ENCODE assay signal across 8 mouse cellular contexts in the genomic region with DNA sequence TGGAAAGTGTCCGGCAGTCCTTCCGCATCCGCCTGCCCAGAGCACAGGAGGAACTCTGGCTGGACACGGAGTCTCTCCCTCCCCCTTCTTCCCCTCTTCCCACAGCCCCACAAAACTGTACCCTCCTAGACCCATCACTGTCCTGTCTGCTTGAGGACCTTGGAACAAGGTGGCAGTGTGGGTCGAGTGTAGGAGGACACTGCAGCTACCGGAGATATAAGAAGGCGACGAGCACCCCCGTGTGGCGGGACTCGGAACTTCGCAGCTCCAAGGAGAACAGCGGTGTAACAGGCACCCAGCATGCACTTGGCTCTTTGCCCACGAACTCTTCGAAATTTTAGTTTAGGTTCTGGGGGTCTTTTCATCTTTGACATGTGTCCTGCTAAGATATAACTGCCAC. TPM values are rescaled to one million over a fixed set of nuclear protein-coding genes. Genes with fewer than 3 reads are reported as not detected.
DNase-seq lines count a peak whose midpoint lies in the region; ATAC-seq and TF ChIP-seq lines count a peak whose summit lies in the region.

No protein-coding gene starts in this region.

- H3K27me3 ChIP-seq in heart, embryonic 11.5 days (ENCODE audit: control insufficient read depth, insufficient read depth, low read length), result peaks cover 4% of the 10 kb centered on the region
- 0 out of 2 replicates have a peak, but pooled peaks cover 3% of the 10 kb centered on the region for H3K27me3 ChIP-seq in kidney, embryonic 15.5 days
- no peaks in the 10 kb centered on the region for H3K27me3 ChIP-seq in liver, adult 2 months (ENCODE audit: control insufficient read depth, insufficient read depth, low read length)

- TF ChIP-seq CTCF in bone marrow macrophage, adult 2 months (IDR thresholded peaks at IDR 0.05; ENCODE audit: low read depth, low read length), result peak; percentile 93
- TF ChIP-seq CTCF in embryonic fibroblast, embryonic 13.5 days (IDR thresholded peaks at IDR 0.05; ENCODE audit: borderline replicate concordance, insufficient read depth, low read length), result peak; percentile 75
- peak; percentile 95 for TF ChIP-seq CTCF in liver, adult 2 months (IDR thresholded peaks at IDR 0.05; ENCODE audit: low read depth, low read length)

- H3K4me3 ChIP-seq in bone marrow macrophage, adult 2 months (ENCODE audit: insufficient read depth, low read length), result peak overlapping the region; percentile 55
- no peak overlapping the region for H3K4me3 ChIP-seq in embryonic fibroblast, embryonic 13.5 days (ENCODE audit: insufficient read depth, low read length)
- H3K4me3 ChIP-seq in heart, embryonic 11.5 days (ENCODE audit: low read depth, low read length), result peak overlapping the region; percentile 10; the same call in 1 of the 2 replicates
- H3K4me3 ChIP-seq in kidney, embryonic 15.5 days (replicated peaks), result peak overlapping the region; percentile 26
- H3K4me3 ChIP-seq in liver, adult 2 months (ENCODE audit: insufficient read depth, low read depth, low read length), result peak overlapping the region; percentile 19; the same call in 1 of the 2 replicates

- TF ChIP-seq POLR2A in bone marrow macrophage, adult 2 months (IDR thresholded peaks at IDR 0.05; ENCODE audit: borderline replicate concordance, low read depth, low read length), result no peak
- no peak for TF ChIP-seq POLR2A in embryonic fibroblast, embryonic 13.5 days (IDR thresholded peaks at IDR 0.05; ENCODE audit: low read depth, low read length)
- TF ChIP-seq POLR2A in liver, adult 2 months (IDR thresholded peaks at IDR 0.05; ENCODE audit: extremely low read depth, insufficient read depth, low read length), result no peak

- no peak overlapping the region for H3K9ac ChIP-seq in heart, embryonic 11.5 days (ENCODE audit: low read depth, low read length)
- H3K9ac ChIP-seq in kidney, embryonic 15.5 days, result no peak overlapping the region
- 0 out of 2 replicates have a peak overlapping the region, but pooled peaks have one; percentile 16 for H3K9ac ChIP-seq in liver, adult 2 months (ENCODE audit: low read depth, low read length)

- no peaks in the 10 kb centered on the region for H3K9me3 ChIP-seq in heart, embryonic 11.5 days (replicated peaks; ENCODE audit: control insufficient read depth, low read length)
- no peaks in the 10 kb centered on the region for H3K9me3 ChIP-seq in kidney, embryonic 15.5 days (replicated peaks)

- H3K79me2 ChIP-seq in liver, adult 2 months (ENCODE audit: control insufficient read depth, insufficient read depth, low read length), result no peaks in the 10 kb centered on the region

- H3K4me2 ChIP-seq in heart, embryonic 11.5 days, result peak overlapping the region; percentile 50
- H3K4me2 ChIP-seq in kidney, embryonic 15.5 days, result peak overlapping the region; percentile 53

- peak; percentile 85 for DNase-seq in A20 (ENCODE audit: low read depth, low spot score)
- peak; percentile 43 for DNase-seq in liver, adult 2 months (ENCODE audit: extremely low read depth, low read depth, low spot score)
- peak; percentile 60 to 71 for DNase-seq in spleen, postnatal 36 days (ENCODE audit: low spot score in 2 of 2)

- no peaks in the 10 kb centered on the region for H3K36me3 ChIP-seq in heart, embryonic 11.5 days (ENCODE audit: control insufficient read depth, insufficient read depth, low read length)
- no peaks in the 10 kb centered on the region for H3K36me3 ChIP-seq in kidney, embryonic 15.5 days
- no peaks in the 10 kb centered on the region for H3K36me3 ChIP-seq in liver, adult 2 months (ENCODE audit: control insufficient read depth, insufficient read depth, low read length)

- peaks cover 16% of the 10 kb centered on the region for H3K4me1 ChIP-seq in bone marrow macrophage, adult 2 months (ENCODE audit: control insufficient read depth, insufficient read depth, low read length)
- H3K4me1 ChIP-seq in embryonic fibroblast, embryonic 13.5 days (ENCODE audit: control insufficient read depth, insufficient read depth, low read length), result 0 out of 2 replicates have a peak, but pooled peaks cover 4% of the 10 kb centered on the region
- no peaks in the 10 kb centered on the region for H3K4me1 ChIP-seq in heart, embryonic 11.5 days (ENCODE audit: control insufficient read depth, insufficient read depth, low read length)
- peaks cover 8% of the 10 kb centered on the region; the same call in 1 of the 2 replicates for H3K4me1 ChIP-seq in kidney, embryonic 15.5 days
- H3K4me1 ChIP-seq in liver, adult 2 months (ENCODE audit: control insufficient read depth, insufficient read depth, low read length), result no peaks in the 10 kb centered on the region

- 8% methylated on average over 15 of the region's 15 CpGs for WGBS in heart, embryonic 11.5 days (ENCODE audit: insufficient replicate concordance)
- 10% methylated on average over 15 of the region's 15 CpGs for WGBS in kidney, embryonic 15.5 days
- WGBS in liver, adult 2 months, result 16% methylated on average over 15 of the region's 15 CpGs

- peak overlapping the region; percentile 43 for H3K27ac ChIP-seq in bone marrow macrophage, adult 2 months (ENCODE audit: insufficient read depth, low read depth, low read length)
- H3K27ac ChIP-seq in embryonic fibroblast, embryonic 13.5 days (ENCODE audit: insufficient read depth, low read length), result no peak overlapping the region
- no peak overlapping the region for H3K27ac ChIP-seq in heart, embryonic 11.5 days (ENCODE audit: low read depth, low read length)
- H3K27ac ChIP-seq in kidney, embryonic 15.5 days, result no peak overlapping the region
- H3K27ac ChIP-seq in liver, adult 2 months (replicated peaks; ENCODE audit: insufficient read depth, low read depth, low read length), result no peak overlapping the region

- ATAC-seq in heart, embryonic 11.5 days (replicated peaks; ENCODE audit: insufficient number of reproducible peaks, low FRiP score, low TSS enrichment), result peak; percentile 74
- peak; percentile 72 for ATAC-seq in kidney, embryonic 15.5 days (replicated peaks; ENCODE audit: low FRiP score)
- peak; percentile 91 for ATAC-seq in monocyte, adult 5-6 weeks (replicated peaks; ENCODE audit: insufficient number of reproducible peaks, low FRiP score, low TSS enrichment, poor library complexity, severe bottlenecking)

RNA-seq across cellular contexts. Expression of a gene that starts 23.0 kb away (rescaled TPM):
- 54.6 and 64.9 TPM in 2 replicates for polyA plus RNA-seq in bone marrow macrophage, adult 2 months (2012; ENCODE audit: insufficient read depth, insufficient read length, missing spikeins)
- polyA plus RNA-seq in embryonic fibroblast, embryonic 13.5 days (2011; ENCODE audit: insufficient read length, low read depth, missing spikeins), result 53.6 and 58.8 TPM in 2 replicates
- 14.8 and 15.3 TPM in 2 replicates for polyA plus RNA-seq in heart, embryonic 11.5 days (2014; fragmentation: Nextera tagmentation; extraction: Ambion mirVana)
- 18.2 and 21.8 TPM in 2 replicates for polyA plus RNA-seq in kidney, embryonic 15.5 days (2015; fragmentation: Nextera tagmentation; extraction: Ambion mirVana)
- total RNA-seq in liver, adult 2 months (2014; rRNA removed), result 0.18 and 0.47 TPM in 2 replicates
- 0.23 and 0.24 TPM in 2 replicates for polyA plus RNA-seq in liver, adult 2 months (2012; rRNA removed)
- total RNA-seq in monocyte, adult 5-6 weeks (2017), result 0.49 TPM in 1 of 3 replicates, not detected in the others

RNA-seq across cellular contexts. Expression of a gene that starts 24.7 kb away (rescaled TPM):
- not detected in 2 replicates for polyA plus RNA-seq in bone marrow macrophage, adult 2 months (2012; ENCODE audit: insufficient read depth, insufficient read length, missing spikeins)
- not detected in 2 replicates for polyA plus RNA-seq in embryonic fibroblast, embryonic 13.5 days (2011; ENCODE audit: insufficient read length, low read depth, missing spikeins)
- 0.64 and 1.2 TPM in 2 replicates for polyA plus RNA-seq in heart, embryonic 11.5 days (2014; fragmentation: Nextera tagmentation; extraction: Ambion mirVana)
- 0.53 and 0.80 TPM in 2 replicates for polyA plus RNA-seq in kidney, embryonic 15.5 days (2015; fragmentation: Nextera tagmentation; extraction: Ambion mirVana)
- total RNA-seq in liver, adult 2 months (2014; rRNA removed), result 0.46 and 0.60 TPM in 2 replicates
- not detected in 2 replicates for polyA plus RNA-seq in liver, adult 2 months (2012; rRNA removed)
- not detected in 3 replicates for total RNA-seq in monocyte, adult 5-6 weeks (2017)

RNA-seq across cellular contexts. Expression of a gene that starts 28.3 kb away (rescaled TPM):
- polyA plus RNA-seq in bone marrow macrophage, adult 2 months (2012; ENCODE audit: insufficient read depth, insufficient read length, missing spikeins), result 1.4 TPM in 1 of 2 replicates, not detected in the other
- polyA plus RNA-seq in embryonic fibroblast, embryonic 13.5 days (2011; ENCODE audit: insufficient read length, low read depth, missing spikeins), result not detected in 2 replicates
- 18,841 and 22,217 TPM in 2 replicates for polyA plus RNA-seq in heart, embryonic 11.5 days (2014; fragmentation: Nextera tagmentation; extraction: Ambion mirVana)
- 11,555 and 13,702 TPM in 2 replicates for polyA plus RNA-seq in kidney, embryonic 15.5 days (2015; fragmentation: Nextera tagmentation; extraction: Ambion mirVana)
- 243 and 388 TPM in 2 replicates for total RNA-seq in liver, adult 2 months (2014; rRNA removed)
- polyA plus RNA-seq in liver, adult 2 months (2012; rRNA removed), result 604 and 869 TPM in 2 replicates
- total RNA-seq in monocyte, adult 5-6 weeks (2017), result 1,478 to 24,418 TPM (median 22,273 TPM) in 3 replicates

RNA-seq across cellular contexts. Expression of a gene that starts 37.8 kb away (rescaled TPM):
- polyA plus RNA-seq in bone marrow macrophage, adult 2 months (2012; ENCODE audit: insufficient read depth, insufficient read length, missing spikeins), result not detected in 2 replicates
- not detected in 2 replicates for polyA plus RNA-seq in embryonic fibroblast, embryonic 13.5 days (2011; ENCODE audit: insufficient read length, low read depth, missing spikeins)
- polyA plus RNA-seq in heart, embryonic 11.5 days (2014; fragmentation: Nextera tagmentation; extraction: Ambion mirVana), result 23.0 and 24.4 TPM in 2 replicates
- polyA plus RNA-seq in kidney, embryonic 15.5 days (2015; fragmentation: Nextera tagmentation; extraction: Ambion mirVana), result 2.3 and 2.5 TPM in 2 replicates
- total RNA-seq in liver, adult 2 months (2014; rRNA removed), result not detected in 2 replicates
- polyA plus RNA-seq in liver, adult 2 months (2012; rRNA removed), result not detected in 2 replicates
- 6.8 TPM in 1 of 3 replicates, not detected in the others for total RNA-seq in monocyte, adult 5-6 weeks (2017)

RNA-seq across cellular contexts. Expression of a gene that starts 41.3 kb away (rescaled TPM):
- polyA plus RNA-seq in bone marrow macrophage, adult 2 months (2012; ENCODE audit: insufficient read depth, insufficient read length, missing spikeins), result not detected in 2 replicates
- polyA plus RNA-seq in embryonic fibroblast, embryonic 13.5 days (2011; ENCODE audit: insufficient read length, low read depth, missing spikeins), result not detected in 2 replicates
- 8,943 and 11,032 TPM in 2 replicates for polyA plus RNA-seq in heart, embryonic 11.5 days (2014; fragmentation: Nextera tagmentation; extraction: Ambion mirVana)
- 4,301 and 5,259 TPM in 2 replicates for polyA plus RNA-seq in kidney, embryonic 15.5 days (2015; fragmentation: Nextera tagmentation; extraction: Ambion mirVana)
- total RNA-seq in liver, adult 2 months (2014; rRNA removed), result 146 and 208 TPM in 2 replicates
- 354 and 696 TPM in 2 replicates for polyA plus RNA-seq in liver, adult 2 months (2012; rRNA removed)
- 197 to 2,631 TPM (median 2,328 TPM) in 3 replicates for total RNA-seq in monocyte, adult 5-6 weeks (2017)

Comparison
In these comparisons a context has a peak if more than half of its experiments do, and no peak if none do; other contexts are left out.
1. RNA of a gene that starts 23.0 kb away (polyA plus RNA-seq): 54.6 to 64.9 TPM in bone marrow macrophage, adult 2 months, 53.6 to 58.8 TPM in embryonic fibroblast, embryonic 13.5 days, 18.2 to 21.8 TPM in kidney, embryonic 15.5 days and 14.8 to 15.3 TPM in heart, embryonic 11.5 days; 0.23 to 0.24 TPM in liver, adult 2 months; every median in the first group is over 10 times any median in the second.
2. RNA of a gene that starts 28.3 kb away (polyA plus RNA-seq): 18,841 to 22,217 TPM in heart, embryonic 11.5 days, 11,555 to 13,702 TPM in kidney, embryonic 15.5 days and 604 to 869 TPM in liver, adult 2 months; 1.4 TPM in bone marrow macrophage, adult 2 months and not detected in embryonic fibroblast, embryonic 13.5 days; every median in the first group is over 100 times any median in the second.
3. Peak in every context shown above with its lines, with median percentiles within 50 percentile points of each other: DNase-seq, CTCF ChIP-seq and ATAC-seq.